Mouse (Mus musculus): ENCODE data around the gene Dapk3. TPM values are rescaled to one million over a fixed set of nuclear protein-coding genes. Genes with fewer than 3 reads are reported as not detected.

Gene Dapk3
- polyA plus RNA-seq, 1 experiment from 2014 or later: 48.9 TPM

- Histone ChIP-seq H3K4me1 (ENCODE audit: insufficient read depth, low read depth, low read length) (peaks cover 26% of the 10 kb centered on the region), H3K36me3 (ENCODE audit: insufficient read depth, low read length) (peaks cover 44% of the 10 kb centered on the region)
- TF ChIP-seq CTCF (IDR thresholded peaks at IDR 0.05) (no peak), EP300 (IDR thresholded peaks at IDR 0.05) (no peak)
Observed at GRCm38 (mm10) chr10:81145307-81145706, 37.5 kb upstream of the Dapk3 start.

GRCm38 (mm10) chr10:81145778-81146177, 37.0 kb upstream of the Dapk3 start:
- WGBS: 62% methylated on average over 5 of the region's 7 CpGs
- ATAC-seq (no peak; the same call in 1 of the 2 replicates), DNase-seq (ENCODE audit: low spot score) (no peak)
- peaks cover 44% of the 10 kb centered on the region for H3K36me3 ChIP-seq (ENCODE audit: insufficient read depth, low read length)
- no peaks in the 10 kb centered on the region for H3K27me3 ChIP-seq (replicated peaks; ENCODE audit: insufficient read depth, low read length)
- no peak overlapping the region for H3K9ac ChIP-seq (replicated peaks; ENCODE audit: low read depth)
- H3K4me2 ChIP-seq (replicated peaks; ENCODE audit: low read depth, low read length): no peak overlapping the region
- H3K4me3 ChIP-seq (ENCODE audit: low read depth, low read length): no peak overlapping the region
- peaks cover 21% of the 10 kb centered on the region for H3K4me1 ChIP-seq (ENCODE audit: insufficient read depth, low read depth, low read length)
- no peak overlapping the region for H3K27ac ChIP-seq (ENCODE audit: low read length)
- no peaks in the 10 kb centered on the region for H3K9me3 ChIP-seq (ENCODE audit: low read length)
- no peak for TF ChIP-seq CTCF (IDR thresholded peaks at IDR 0.05)
- TF ChIP-seq EP300 (IDR thresholded peaks at IDR 0.05): no peak

More at GRCm38 (mm10) chr10:81145307-81145706, 37.5 kb upstream of the Dapk3 start:
- no peaks in the 10 kb centered on the region for H3K9me3 ChIP-seq (ENCODE audit: low read length)
- DNase-seq (ENCODE audit: low spot score) (no peak), ATAC-seq (no peak)
- no peaks in the 10 kb centered on the region for H3K27me3 ChIP-seq (replicated peaks; ENCODE audit: insufficient read depth, low read length)
- WGBS: 95% methylated on average over 6 of the region's 6 CpGs
- no peak overlapping the region for H3K4me3 ChIP-seq (ENCODE audit: low read depth, low read length)
- no peak overlapping the region for H3K4me2 ChIP-seq (replicated peaks; ENCODE audit: low read depth, low read length)
- H3K9ac ChIP-seq (replicated peaks; ENCODE audit: low read depth): no peak overlapping the region
- H3K27ac ChIP-seq (ENCODE audit: low read length): no peak overlapping the region

- Histone ChIP-seq H3K4me3 (ENCODE audit: low read depth, low read length) (no peak overlapping the region), H3K36me3 (ENCODE audit: insufficient read depth, low read length) (peaks cover 44% of the 10 kb centered on the region), H3K27ac (ENCODE audit: low read length) (no peak overlapping the region), H3K4me2 (replicated peaks; ENCODE audit: low read depth, low read length) (no peak overlapping the region), H3K4me1 (ENCODE audit: insufficient read depth, low read depth, low read length) (peaks cover 16% of the 10 kb centered on the region), H3K9ac (replicated peaks; ENCODE audit: low read depth) (no peak overlapping the region), H3K27me3 (replicated peaks; ENCODE audit: insufficient read depth, low read length) (no peaks in the 10 kb centered on the region), H3K9me3 (ENCODE audit: low read length) (no peaks in the 10 kb centered on the region)
- DNase-seq (ENCODE audit: low spot score) (no peak), ATAC-seq (0 out of 2 replicates have a peak, but pooled peaks have one; percentile 18)
- no peak for TF ChIP-seq EP300 (IDR thresholded peaks at IDR 0.05)
- TF ChIP-seq CTCF (IDR thresholded peaks at IDR 0.05): no peak
- 74% methylated on average over 4 of the region's 4 CpGs for WGBS
Observed at GRCm38 (mm10) chr10:81146296-81146695, 36.5 kb upstream of the Dapk3 start.

- no peak overlapping the region for H3K27ac ChIP-seq (ENCODE audit: low read length)
- no peaks in the 10 kb centered on the region for H3K9me3 ChIP-seq (ENCODE audit: low read length)
- no peak overlapping the region for H3K9ac ChIP-seq (replicated peaks; ENCODE audit: low read depth)
- 73% methylated on average over 6 of the region's 6 CpGs for WGBS
- no peak overlapping the region for H3K4me2 ChIP-seq (replicated peaks; ENCODE audit: low read depth, low read length)
- no peaks in the 10 kb centered on the region for H3K4me1 ChIP-seq (ENCODE audit: insufficient read depth, low read depth, low read length)
- no peak for DNase-seq (ENCODE audit: low spot score)
- peaks cover 51% of the 10 kb centered on the region; the same call in 1 of the 2 replicates for H3K36me3 ChIP-seq (ENCODE audit: insufficient read depth, low read length)
- H3K27me3 ChIP-seq (replicated peaks; ENCODE audit: insufficient read depth, low read length): no peaks in the 10 kb centered on the region
- H3K4me3 ChIP-seq (ENCODE audit: low read depth, low read length): no peak overlapping the region
- TF ChIP-seq EP300 (IDR thresholded peaks at IDR 0.05) (no peak), CTCF (IDR thresholded peaks at IDR 0.05) (no peak)
- ATAC-seq: no peak
Observed at GRCm38 (mm10) chr10:81151261-81151660, 31.5 kb upstream of the Dapk3 start.

- H3K9me3 ChIP-seq (ENCODE audit: low read length): no peaks in the 10 kb centered on the region
- 62% methylated on average over 12 of the region's 12 CpGs for WGBS
- ATAC-seq (peak; percentile 9; the same call in 1 of the 2 replicates), DNase-seq (ENCODE audit: low spot score) (peak; percentile 22)
- peak overlapping the region; percentile 51 for H3K27ac ChIP-seq (ENCODE audit: low read length)
- H3K9ac ChIP-seq (replicated peaks; ENCODE audit: low read depth): no peak overlapping the region
- no peak overlapping the region for H3K4me3 ChIP-seq (ENCODE audit: low read depth, low read length)
- no peak overlapping the region for H3K4me2 ChIP-seq (replicated peaks; ENCODE audit: low read depth, low read length)
- no peaks in the 10 kb centered on the region for H3K4me1 ChIP-seq (ENCODE audit: insufficient read depth, low read depth, low read length)
- peaks cover 44% of the 10 kb centered on the region; the same call in 1 of the 2 replicates for H3K36me3 ChIP-seq (ENCODE audit: insufficient read depth, low read length)
- TF ChIP-seq EP300 (IDR thresholded peaks at IDR 0.05) (no peak), CTCF (IDR thresholded peaks at IDR 0.05) (no peak)
- H3K27me3 ChIP-seq (replicated peaks; ENCODE audit: insufficient read depth, low read length): no peaks in the 10 kb centered on the region
Observed at GRCm38 (mm10) chr10:81152609-81153008, 30.2 kb upstream of the Dapk3 start.

GRCm38 (mm10) chr10:81154313-81154712, 28.5 kb upstream of the Dapk3 start:
- DNase-seq (ENCODE audit: low spot score): no peak
- H3K4me3 ChIP-seq (ENCODE audit: low read depth, low read length): no peak overlapping the region
- no peak overlapping the region for H3K27ac ChIP-seq (ENCODE audit: low read length)
- H3K4me1 ChIP-seq (ENCODE audit: insufficient read depth, low read depth, low read length): no peaks in the 10 kb centered on the region
- no peak overlapping the region for H3K9ac ChIP-seq (replicated peaks; ENCODE audit: low read depth)
- no peaks in the 10 kb centered on the region for H3K9me3 ChIP-seq (ENCODE audit: low read length)
- WGBS: 85% methylated on average over 12 of the region's 12 CpGs
- no peak overlapping the region for H3K4me2 ChIP-seq (replicated peaks; ENCODE audit: low read depth, low read length)
- no peak for ATAC-seq
- H3K36me3 ChIP-seq (ENCODE audit: insufficient read depth, low read length): peaks cover 37% of the 10 kb centered on the region; the same call in 1 of the 2 replicates
- no peak for TF ChIP-seq EP300 (IDR thresholded peaks at IDR 0.05)
- TF ChIP-seq CTCF (IDR thresholded peaks at IDR 0.05): no peak
- H3K27me3 ChIP-seq (replicated peaks; ENCODE audit: insufficient read depth, low read length): no peaks in the 10 kb centered on the region

- Histone ChIP-seq H3K36me3 (ENCODE audit: insufficient read depth, low read length) (peaks cover 33% of the 10 kb centered on the region; the same call in 1 of the 2 replicates), H3K27ac (ENCODE audit: low read length) (no peak overlapping the region), H3K27me3 (replicated peaks; ENCODE audit: insufficient read depth, low read length) (no peaks in the 10 kb centered on the region), H3K9me3 (ENCODE audit: low read length) (no peaks in the 10 kb centered on the region), H3K4me2 (replicated peaks; ENCODE audit: low read depth, low read length) (no peak overlapping the region), H3K4me3 (ENCODE audit: low read depth, low read length) (no peak overlapping the region), H3K9ac (replicated peaks; ENCODE audit: low read depth) (no peak overlapping the region), H3K4me1 (ENCODE audit: insufficient read depth, low read depth, low read length) (no peaks in the 10 kb centered on the region)
- no peak for DNase-seq (ENCODE audit: low spot score)
- TF ChIP-seq CTCF (IDR thresholded peaks at IDR 0.05) (no peak), EP300 (IDR thresholded peaks at IDR 0.05) (no peak)
- WGBS: 86% methylated on average over 6 of the region's 6 CpGs
- no peak for ATAC-seq
Observed at GRCm38 (mm10) chr10:81154736-81155135, 28.1 kb upstream of the Dapk3 start.

All from lung, postnatal 0 days (tissue).